Mouse (Mus musculus) layer of hippocampus, postnatal 10 days (tissue): Measurements from ENCODE around the gene Nkapd1. TPM values are rescaled to one million over a fixed set of nuclear protein-coding genes. Genes with fewer than 3 reads are reported as not detected.

Source experiments
- total RNA-seq, 2 experiments: library from RNA; stranded (reverse); gene quantifications; 2 replicates each; pipeline ENCODE4 v1.2.3; 2021

The Nkapd1 gene
- total RNA-seq, 2 experiments from 2014 or later, result 24.4 to 26.4 TPM

Other genes starting within 250 kb of the Nkapd1 start
- under 1 TPM in 1 of 2 experiments, not detected in 1; 0.27 TPM for gene Plet1, start 122.9 kb downstream of the Nkapd1 start, total RNA-seq
- gene Pts, start 88.7 kb downstream of the Nkapd1 start, total RNA-seq, result 10 to 100 TPM; 38.2 to 42.9 TPM
- 10 to 100 TPM; 23.8 to 27.2 TPM for gene Il18, start 62.6 kb downstream of the Nkapd1 start, total RNA-seq
- gene Bco2, start 62.3 kb downstream of the Nkapd1 start, total RNA-seq, result 1 to 10 TPM; 1.9 to 2.0 TPM
- gene Tex12, start 56.1 kb downstream of the Nkapd1 start, total RNA-seq, result not detected
- gene Sdhd, start 13.7 kb downstream of the Nkapd1 start, total RNA-seq, result 100 to 1,000 TPM; 140 to 155 TPM
- 100 to 1,000 TPM; 217 to 234 TPM for gene Timm8b, start 13.6 kb downstream of the Nkapd1 start, total RNA-seq
- gene Pih1d2, start 143 bp downstream of the Nkapd1 start, total RNA-seq, result 1 to 10 TPM; 1.9 to 3.1 TPM
- 100 to 1,000 TPM; 128 to 140 TPM for gene Dlat, start 42.3 kb upstream of the Nkapd1 start, total RNA-seq
- 10 to 100 TPM; 65.0 to 66.6 TPM for gene Dixdc1, start 122.1 kb upstream of the Nkapd1 start, total RNA-seq
- gene 2310030G06Rik, start 129.1 kb upstream of the Nkapd1 start, total RNA-seq, result 1 to 10 TPM; 1.3 to 1.8 TPM
- 10 to 100 TPM; 43.1 to 44.7 TPM for gene Cryab, start 133.9 kb upstream of the Nkapd1 start, total RNA-seq
- gene Hspb2, start 134.9 kb upstream of the Nkapd1 start, total RNA-seq, result 1 to 10 TPM in 1 of 2 experiments, under 1 TPM in 1; 0.85 to 1.1 TPM
- gene Fdxacb1, start 150.8 kb upstream of the Nkapd1 start, total RNA-seq, result 1 to 10 TPM; 5.5 to 6.2 TPM
- gene Alg9, start 157.6 kb upstream of the Nkapd1 start, total RNA-seq, result 10 to 100 TPM; 35.3 to 35.6 TPM
- 10 to 100 TPM; 25.8 to 29.4 TPM for gene 1110032A03Rik, start 158.1 kb upstream of the Nkapd1 start, total RNA-seq
- gene Ppp2r1b, start 227.8 kb upstream of the Nkapd1 start, total RNA-seq, result 10 to 100 TPM; 18.8 to 19.9 TPM